Mouse (Mus musculus): Measurements from ENCODE around the gene Pdcd6.

Gene Pdcd6

GRCm38 (mm10) chr13:74317170-74317849, at the start of gene Pdcd6:
Gene Pdcd6 (minus strand): TSS chr13:74317580.
- DNase-seq = peak; percentile 92 to 95

- peak; percentile 5 for DNase-seq
These were observed 46.5 kb upstream of the Pdcd6 start, which contains the start of gene Lrrc14b for GRCm38 (mm10) chr13:74363859-74364235. Gene Lrrc14b (minus strand): TSS chr13:74364005.

- DNase-seq = peak; percentile 2 to 6
These were observed 45.9 kb upstream of the Pdcd6 start for GRCm38 (mm10) chr13:74363176-74363858.

GRCm38 (mm10) chr13:74362218-74362617, 44.8 kb upstream of the Pdcd6 start:
- no peak for DNase-seq

- DNase-seq = no peak
These were observed 39.1 kb upstream of the Pdcd6 start for GRCm38 (mm10) chr13:74356491-74356890.

- no peak for DNase-seq
These were observed 33.1 kb upstream of the Pdcd6 start for GRCm38 (mm10) chr13:74350435-74350906.

GRCm38 (mm10) chr13:74349566-74350434, 32.4 kb upstream of the Pdcd6 start, which contains the start of the genes Sdha and Ccdc127:
Gene Sdha (minus strand): TSS chr13:74350280.
Gene Ccdc127 (plus strand): TSS chr13:74350309.
- peak; percentile 97 to 98 for DNase-seq

- DNase-seq = peak; percentile 31 to 63
These were observed 23.7 kb upstream of the Pdcd6 start for GRCm38 (mm10) chr13:74341036-74341435.

GRCm38 (mm10) chr13:74329321-74329720, 11.9 kb upstream of the Pdcd6 start:
- DNase-seq = no peak

- no peak for DNase-seq
These were observed 601 bp downstream of the Pdcd6 start for GRCm38 (mm10) chr13:74316789-74317169.

- DNase-seq = no peak
These were observed 994 bp downstream of the Pdcd6 start for GRCm38 (mm10) chr13:74316386-74316785.

GRCm38 (mm10) chr13:74314616-74315015, 2.8 kb downstream of the Pdcd6 start:
- no peak for DNase-seq

GRCm38 (mm10) chr13:74305780-74306179, 11.6 kb downstream of the Pdcd6 start:
- DNase-seq = no peak

GRCm38 (mm10) chr13:74305380-74305779, 12.0 kb downstream of the Pdcd6 start:
- DNase-seq = no peak

- peak; percentile 11 to 13 for DNase-seq
These were observed 15.0 kb downstream of the Pdcd6 start for GRCm38 (mm10) chr13:74302050-74303037.

- no peak for DNase-seq
These were observed 15.8 kb downstream of the Pdcd6 start for GRCm38 (mm10) chr13:74301607-74301984.

- peak; percentile 80 to 81 for DNase-seq
These were observed 16.3 kb downstream of the Pdcd6 start for GRCm38 (mm10) chr13:74300925-74301606.

- no peak for DNase-seq
These were observed 21.0 kb downstream of the Pdcd6 start for GRCm38 (mm10) chr13:74296376-74296775.

GRCm38 (mm10) chr13:74292167-74292566, 25.2 kb downstream of the Pdcd6 start, which contains the start of gene Ahrr:
Gene Ahrr (minus strand): TSS chr13:74292331.
- peak; percentile 71 to 76 for DNase-seq

- no peak for DNase-seq
These were observed 27.7 kb downstream of the Pdcd6 start for GRCm38 (mm10) chr13:74289646-74290045.

- no peak for DNase-seq
These were observed 35.1 kb downstream of the Pdcd6 start for GRCm38 (mm10) chr13:74282299-74282698.
